Mouse (Mus musculus) kidney, postnatal 0 days (tissue): ENCODE results near the gene Sds. TPM values are rescaled to one million over a fixed set of nuclear protein-coding genes. Genes with fewer than 3 reads are reported as not detected.
A peak's percentile ranks its signal among the peaks of the same experiment; 100 is the strongest.

Source experiments
- ATAC-seq: fragments of 200-750 bp; cut with Nextera tagmentation; replicated peaks from 2 replicates; pipeline ENCODE4 v1.8.0; 2017; ENCODE audit warnings: low read depth, moderate number of reproducible peaks, moderate TSS enrichment, moderate library complexity; ENCODE audit not compliant: low FRiP score
- DNase-seq: peaks from one replicate; pipeline ENCODE4 v3.0.0-alpha.2; 2016; ENCODE audit warnings: low spot score
- H3K27ac ChIP-seq: fragments of 300-500 bp; sonication (generic); 2 replicates; pipeline ENCODE4 v1.5.1; 2014; ENCODE audit warnings: mild to moderate bottlenecking
- H3K27me3 ChIP-seq: fragments of 300-500 bp; sonication (generic); 2 replicates; pipeline ENCODE4 v1.6.1; 2014; ENCODE audit warnings: low read length, mixed read lengths; ENCODE audit not compliant: insufficient read depth
- H3K36me3 ChIP-seq: fragments of 300-500 bp; sonication (generic); 2 replicates; pipeline ENCODE4 v1.6.1; 2014; ENCODE audit warnings: low read length, mixed read lengths; ENCODE audit not compliant: insufficient read depth
- H3K4me1 ChIP-seq: fragments of 300-500 bp; sonication (generic); replicated peaks from 2 replicates; pipeline ENCODE4 v1.6.1; 2014; ENCODE audit warnings: antibody characterized with exemption, low read length, mixed read lengths; ENCODE audit not compliant: insufficient read depth
- H3K4me2 ChIP-seq: fragments of 300-500 bp; sonication (generic); 2 replicates; pipeline ENCODE4 v1.6.1; 2014; ENCODE audit warnings: mild to moderate bottlenecking, low read length, moderate library complexity, mixed read lengths
- H3K4me3 ChIP-seq: fragments of 300-500 bp; sonication (generic); replicated peaks from 2 replicates; pipeline ENCODE4 v1.5.1; 2014; ENCODE audit warnings: low read depth, low read length
- H3K9ac ChIP-seq: fragments of 300-500 bp; sonication (generic); 2 replicates; pipeline ENCODE4 v1.6.1; 2014; ENCODE audit warnings: low read depth, low read length
- H3K9me3 ChIP-seq: fragments of 300-500 bp; sonication (generic); replicated peaks from 2 replicates; pipeline ENCODE4 v1.6.1; 2016; ENCODE audit warnings: low read length, inconsistent platforms, mixed read lengths
- CTCF ChIP-seq: IDR thresholded peaks from 2 replicates; pipeline ENCODE4 v1.5.1; 2016; ENCODE audit warnings: antibody characterized with exemption, low read depth, mild to moderate bottlenecking, moderate library complexity
- WGBS: fragments of 180-500 bp; shearing (Covaris S2); extraction: QIAGEN DNeasy Blood & Tissue Kit; methylation state at CpG from one replicate; pipeline ENCODE4 v1.1.7; 2014; 5-methylcytosine and 5-hydroxymethylcytosine counted together
- polyA plus RNA-seq: library from polyadenylated mRNA; unstranded; fragments of >200 nt; fragmentation: Nextera tagmentation; extraction: Ambion mirVana; gene quantifications from 2 replicates; pipeline ENCODE4 v1.2.1, GENCODE M21; 2015

Sds gene
- not detected in 2 replicates for polyA plus RNA-seq

GRCm38 (mm10) chr5:120476296-120476695 lies at the start of gene Sds:
TSS of gene Sds (plus strand) at chr5:120476526.
- H3K9ac ChIP-seq = no peak within 1 kb of the TSS
- DNase-seq (no peak), ATAC-seq (0 out of 2 replicates have a peak, but pooled peaks have one; percentile 13)
- no peaks in the 10 kb centered on the region for H3K4me1 ChIP-seq
- no peak within 1 kb of the TSS for H3K27ac ChIP-seq
- TF ChIP-seq CTCF = no peak
- H3K27me3 ChIP-seq = no peaks in the 10 kb centered on the region
- no peaks in the 10 kb centered on the region for H3K36me3 ChIP-seq
- no peaks in the 10 kb centered on the region for H3K9me3 ChIP-seq
- H3K4me2 ChIP-seq = no peak within 1 kb of the TSS
- 15% methylated on average over 13 of the region's 13 CpGs for WGBS
- H3K4me3 ChIP-seq = no peak within 1 kb of the TSS

- Histone ChIP-seq H3K4me3 (no peak overlapping the region), H3K9ac (no peak overlapping the region), H3K27me3 (peaks cover 67% of the 10 kb centered on the region), H3K4me2 (no peak overlapping the region), H3K36me3 (no peaks in the 10 kb centered on the region), H3K9me3 (no peaks in the 10 kb centered on the region), H3K27ac (no peak overlapping the region), H3K4me1 (no peaks in the 10 kb centered on the region)
- WGBS = 2% methylated on average over 10 of the region's 10 CpGs
- no peak for DNase-seq
- no peak for ATAC-seq
- no peak for TF ChIP-seq CTCF
Observed at GRCm38 (mm10) chr5:120426572-120426971, 49.8 kb upstream of the Sds start.

GRCm38 (mm10) chr5:120427451-120427938 lies 48.8 kb upstream of the Sds start:
- DNase-seq = no peak
- Histone ChIP-seq H3K27ac (no peak overlapping the region), H3K36me3 (no peaks in the 10 kb centered on the region), H3K4me2 (no peak overlapping the region), H3K4me1 (no peaks in the 10 kb centered on the region), H3K9me3 (no peaks in the 10 kb centered on the region), H3K4me3 (no peak overlapping the region), H3K27me3 (peaks cover 74% of the 10 kb centered on the region), H3K9ac (no peak overlapping the region)
- WGBS = under 1% methylated on average over 33 of the region's 33 CpGs
- ATAC-seq = no peak
- no peak for TF ChIP-seq CTCF

- no peak for DNase-seq
- TF ChIP-seq CTCF = no peak
- 3% methylated on average over 21 of the region's 21 CpGs for WGBS
Observed at GRCm38 (mm10) chr5:120428189-120428838, 48.0 kb upstream of the Sds start.

GRCm38 (mm10) chr5:120428990-120429389 lies 47.3 kb upstream of the Sds start:
- Histone ChIP-seq H3K27me3 (peaks cover 78% of the 10 kb centered on the region), H3K9me3 (no peaks in the 10 kb centered on the region), H3K27ac (no peak overlapping the region), H3K36me3 (no peaks in the 10 kb centered on the region), H3K4me3 (no peak overlapping the region), H3K9ac (no peak overlapping the region), H3K4me1 (no peaks in the 10 kb centered on the region), H3K4me2 (no peak overlapping the region)
- no peak for ATAC-seq
- 2% methylated on average over 6 of the region's 6 CpGs for WGBS
- DNase-seq = no peak
- no peak for TF ChIP-seq CTCF

More at GRCm38 (mm10) chr5:120428189-120428838, 48.0 kb upstream of the Sds start:
- Histone ChIP-seq H3K9ac (no peak overlapping the region), H3K27ac (no peak overlapping the region), H3K4me2 (no peak overlapping the region), H3K4me3 (no peak overlapping the region), H3K9me3 (no peaks in the 10 kb centered on the region), H3K27me3 (peaks cover 76% of the 10 kb centered on the region), H3K4me1 (no peaks in the 10 kb centered on the region), H3K36me3 (no peaks in the 10 kb centered on the region)
- no peak for ATAC-seq

- no peak overlapping the region for H3K4me3 ChIP-seq
Observed at GRCm38 (mm10) chr5:120429692-120430091, 46.6 kb upstream of the Sds start.

More at GRCm38 (mm10) chr5:120429692-120430091, 46.6 kb upstream of the Sds start:
- H3K4me1 ChIP-seq = no peaks in the 10 kb centered on the region
- H3K36me3 ChIP-seq = no peaks in the 10 kb centered on the region
- no peak overlapping the region for H3K9ac ChIP-seq
- TF ChIP-seq CTCF = no peak
- no peaks in the 10 kb centered on the region for H3K9me3 ChIP-seq
- no peak overlapping the region for H3K27ac ChIP-seq
- H3K27me3 ChIP-seq = peaks cover 78% of the 10 kb centered on the region
- no peak for DNase-seq
- no peak for ATAC-seq
- H3K4me2 ChIP-seq = no peak overlapping the region
- 7% methylated on average over 6 of the region's 6 CpGs for WGBS
